Mouse (Mus musculus) heart, embryonic 14.5 days (tissue): ENCODE measurements around the gene Bcar1. TPM values are rescaled to one million over a fixed set of nuclear protein-coding genes. Genes with fewer than 3 reads are reported as not detected.
A peak's percentile ranks its signal among the peaks of the same experiment; 100 is the strongest.

Source experiments
- ATAC-seq: fragments of 200-750 bp; cut with Nextera tagmentation; 2 replicates; pipeline ENCODE4 v1.8.0; 2017; ENCODE audit warnings: low read depth, moderate TSS enrichment; ENCODE audit not compliant: insufficient number of reproducible peaks, insufficient read depth, low FRiP score
- H3K27ac ChIP-seq, 2 experiments: fragments of 200-500 bp in 1 of 2; fragments of 300-500 bp in 1 of 2; sonication (generic) in 1 of 2; replicated peaks in 1 of 2; 2 replicates each; pipeline ENCODE4 v1.5.1; 2012 to 2014; ENCODE audit warnings: low read depth in 2 of 2, low read length in 2 of 2, control low read depth in 1 of 2, mild to moderate bottlenecking in 1 of 2, mixed read lengths in 1 of 2; ENCODE audit not compliant: control insufficient read depth in 1 of 2, insufficient read depth in 1 of 2
- H3K27me3 ChIP-seq: fragments of 300-500 bp; sonication (generic); 2 replicates; pipeline ENCODE4 v1.6.1; 2014; ENCODE audit warnings: mild to moderate bottlenecking, low read length, control low read depth; ENCODE audit not compliant: control insufficient read depth, insufficient read depth
- H3K36me3 ChIP-seq: fragments of 300-500 bp; sonication (generic); 2 replicates; pipeline ENCODE4 v1.6.1; 2014; ENCODE audit warnings: mild to moderate bottlenecking, control low read depth, low read length, mixed read lengths; ENCODE audit not compliant: control insufficient read depth, insufficient read depth
- H3K4me1 ChIP-seq, 2 experiments: fragments of 200-500 bp in 1 of 2; fragments of 300-500 bp in 1 of 2; sonication (generic) in 1 of 2; 2 replicates each; pipeline ENCODE4 v1.6.1; 2012 to 2014; ENCODE audit warnings: low read length in 2 of 2, control low read depth in 1 of 2, mixed read lengths in 1 of 2; ENCODE audit not compliant: control insufficient read depth in 2 of 2, insufficient read depth in 2 of 2
- H3K4me2 ChIP-seq: fragments of 300-500 bp; sonication (generic); 2 replicates; pipeline ENCODE4 v1.6.1; 2014; ENCODE audit warnings: mild to moderate bottlenecking, low read length
- H3K4me3 ChIP-seq, 2 experiments: fragments of 200-500 bp in 1 of 2; fragments of 300-500 bp in 1 of 2; sonication (generic) in 1 of 2; 2 replicates each; pipeline ENCODE4 v1.5.1; 2012 to 2014; ENCODE audit warnings: low read length in 2 of 2, mild to moderate bottlenecking in 2 of 2, control low read depth in 1 of 2, low read depth in 1 of 2, moderate library complexity in 1 of 2; ENCODE audit not compliant: control insufficient read depth in 1 of 2, insufficient read depth in 1 of 2
- H3K9ac ChIP-seq: fragments of 300-500 bp; sonication (generic); 2 replicates; pipeline ENCODE4 v1.6.1; 2014; ENCODE audit warnings: mild to moderate bottlenecking, low read length
- H3K9me3 ChIP-seq: fragments of 300-500 bp; sonication (generic); 2 replicates; pipeline ENCODE4 v1.6.1; 2016; ENCODE audit warnings: low read length, control low read depth; ENCODE audit not compliant: control insufficient read depth
- WGBS: fragments of 180-500 bp; shearing (Covaris S2); extraction: QIAGEN DNeasy Blood & Tissue Kit; methylation state at CpG from one replicate; pipeline ENCODE4 v1.1.7; 2014; 5-methylcytosine and 5-hydroxymethylcytosine counted together
- polyA plus RNA-seq: library from polyadenylated mRNA; unstranded; fragments of >200 nt; fragmentation: Nextera tagmentation; extraction: Ambion mirVana; gene quantifications from 2 replicates; pipeline ENCODE4 v1.2.1, GENCODE M21; 2014

The Bcar1 gene
- polyA plus RNA-seq, 1 experiment from 2014 or later, result 50.8 TPM

GRCm38 (mm10) chr8:111705222-111705621, 38.4 kb downstream of the Bcar1 start:
- no peaks in the 10 kb centered on the region for H3K27me3 ChIP-seq
- peaks cover 23% of the 10 kb centered on the region for H3K36me3 ChIP-seq
- 16% methylated on average over 3 of the region's 3 CpGs for WGBS
- H3K4me3 ChIP-seq, result no peak overlapping the region
- no peak overlapping the region; a peak in 1 of 4 replicates for H3K27ac ChIP-seq
- no peak for ATAC-seq
- H3K4me2 ChIP-seq, result no peak overlapping the region
- H3K9me3 ChIP-seq, result no peaks in the 10 kb centered on the region
- peak overlapping the region; percentile 48 for H3K9ac ChIP-seq
- peaks cover 7 to 11% of the 10 kb centered on the region in 2 experiments; a peak in 3 of 4 replicates for H3K4me1 ChIP-seq

GRCm38 (mm10) chr8:111704585-111704984, 39.0 kb downstream of the Bcar1 start:
- no peak for ATAC-seq
- H3K36me3 ChIP-seq, result peaks cover 16% of the 10 kb centered on the region
- H3K27me3 ChIP-seq, result no peaks in the 10 kb centered on the region
- peak overlapping the region; percentile 48; the same call in 1 of the 2 replicates for H3K9ac ChIP-seq
- WGBS, result 89% methylated on average over 12 of the region's 12 CpGs
- no peak overlapping the region for H3K4me2 ChIP-seq
- no peaks in the 10 kb centered on the region for H3K9me3 ChIP-seq
- no peak overlapping the region for H3K4me3 ChIP-seq
- peaks cover 7 to 11% of the 10 kb centered on the region in 2 experiments; a peak in 3 of 4 replicates for H3K4me1 ChIP-seq
- H3K27ac ChIP-seq, result no peak overlapping the region; a peak in 1 of 4 replicates

- no peaks in the 10 kb centered on the region for H3K36me3 ChIP-seq
- H3K4me3 ChIP-seq, result no peak overlapping the region
- H3K27ac ChIP-seq, result no peak overlapping the region
- no peaks in the 10 kb centered on the region for H3K9me3 ChIP-seq
- H3K4me1 ChIP-seq, result peaks cover 7 to 11% of the 10 kb centered on the region in 2 experiments; a peak in 3 of 4 replicates
- no peak overlapping the region for H3K4me2 ChIP-seq
- no peak overlapping the region for H3K9ac ChIP-seq
- no peaks in the 10 kb centered on the region for H3K27me3 ChIP-seq
- WGBS, result 81% methylated on average over 9 of the region's 9 CpGs
- no peak for ATAC-seq
Measured at GRCm38 (mm10) chr8:111701380-111701779, 42.2 kb downstream of the Bcar1 start.

- Histone ChIP-seq H3K9me3 (no peaks in the 10 kb centered on the region), H3K27me3 (no peaks in the 10 kb centered on the region), H3K4me3 (no peak overlapping the region), H3K4me2 (no peak overlapping the region), H3K4me1 (peaks cover 3 to 10% of the 10 kb centered on the region in 2 experiments; a peak in 3 of 4 replicates), H3K9ac (no peak overlapping the region), H3K36me3 (no peaks in the 10 kb centered on the region), H3K27ac (no peak overlapping the region)
- ATAC-seq, result no peak
- 88% methylated on average over 5 of the region's 5 CpGs for WGBS
Measured at GRCm38 (mm10) chr8:111700740-111701139, 42.9 kb downstream of the Bcar1 start.

GRCm38 (mm10) chr8:111700201-111700600, 43.4 kb downstream of the Bcar1 start:
- H3K4me2 ChIP-seq, result no peak overlapping the region
- no peak overlapping the region for H3K27ac ChIP-seq
- no peak for ATAC-seq
- H3K36me3 ChIP-seq, result no peaks in the 10 kb centered on the region
- H3K27me3 ChIP-seq, result no peaks in the 10 kb centered on the region
- WGBS, result 81% methylated on average over 3 of the region's 3 CpGs
- no peaks in the 10 kb centered on the region for H3K9me3 ChIP-seq
- no peak overlapping the region for H3K9ac ChIP-seq
- peaks cover 3 to 9% of the 10 kb centered on the region in 2 experiments; a peak in 3 of 4 replicates for H3K4me1 ChIP-seq
- no peak overlapping the region for H3K4me3 ChIP-seq

- Histone ChIP-seq H3K4me1 (peaks cover 2 to 7% of the 10 kb centered on the region in 2 experiments; a peak in 2 of 4 replicates), H3K36me3 (no peaks in the 10 kb centered on the region), H3K4me3 (no peak overlapping the region), H3K27ac (no peak overlapping the region), H3K4me2 (no peak overlapping the region), H3K9me3 (no peaks in the 10 kb centered on the region), H3K27me3 (no peaks in the 10 kb centered on the region), H3K9ac (no peak overlapping the region)
- 35% methylated on average over 1 of the region's 1 CpGs for WGBS
- no peak for ATAC-seq
Measured at GRCm38 (mm10) chr8:111699035-111699434, 44.6 kb downstream of the Bcar1 start.

GRCm38 (mm10) chr8:111697655-111698054, 46.0 kb downstream of the Bcar1 start:
- no peak overlapping the region for H3K9ac ChIP-seq
- ATAC-seq, result no peak
- H3K36me3 ChIP-seq, result no peaks in the 10 kb centered on the region
- H3K27me3 ChIP-seq, result no peaks in the 10 kb centered on the region
- WGBS, result 82% methylated on average over 10 of the region's 10 CpGs
- no peaks in the 10 kb centered on the region for H3K9me3 ChIP-seq
- no peak overlapping the region for H3K4me2 ChIP-seq
- H3K4me1 ChIP-seq, result peaks cover 2 to 7% of the 10 kb centered on the region in 2 experiments; a peak in 2 of 4 replicates
- H3K27ac ChIP-seq, result no peak overlapping the region
- H3K4me3 ChIP-seq, result no peak overlapping the region

- H3K27me3 ChIP-seq, result no peaks in the 10 kb centered on the region
- H3K9me3 ChIP-seq, result 0 out of 2 replicates have a peak, but pooled peaks cover 3% of the 10 kb centered on the region
- 36% methylated on average over 7 of the region's 7 CpGs for WGBS
- H3K36me3 ChIP-seq, result no peaks in the 10 kb centered on the region
- no peak overlapping the region for H3K9ac ChIP-seq
- no peak overlapping the region for H3K27ac ChIP-seq
- peaks cover 2 to 7% of the 10 kb centered on the region in 2 experiments; a peak in 2 of 4 replicates for H3K4me1 ChIP-seq
- no peak for ATAC-seq
- H3K4me3 ChIP-seq, result no peak overlapping the region
- no peak overlapping the region for H3K4me2 ChIP-seq
Measured at GRCm38 (mm10) chr8:111695441-111695840, 48.2 kb downstream of the Bcar1 start.
